Mouse (Mus musculus): ENCODE measurements around the gene Kyat1.
"Not testable (repeated sequence)": the region's sequence is repeated elsewhere in the genome, so short reads cannot be mapped to it uniquely, and the experiment has no call there.

Gene Kyat1

DNA sequence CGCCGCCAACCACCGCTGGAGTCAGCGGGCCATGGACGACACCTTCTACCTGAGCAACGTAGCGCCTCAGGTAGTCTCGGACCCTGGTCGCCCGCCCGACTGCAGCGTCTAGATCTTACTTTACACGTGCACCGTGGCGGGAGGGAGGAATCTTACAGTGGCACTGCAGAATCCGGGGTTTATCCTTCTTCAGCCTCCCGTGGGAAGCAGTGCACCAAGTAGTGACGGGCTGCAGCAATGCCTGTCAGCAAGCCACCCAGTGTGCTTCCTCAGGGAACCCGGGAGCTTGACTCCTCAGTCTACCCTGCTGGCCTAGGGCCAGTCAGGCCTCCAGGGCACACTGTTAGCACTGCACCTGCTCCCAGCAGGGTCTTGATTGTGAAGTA is 33.7 kb downstream of the Kyat1 start:
- no peak for DNase-seq (ENCODE audit: low spot score)

DNA sequence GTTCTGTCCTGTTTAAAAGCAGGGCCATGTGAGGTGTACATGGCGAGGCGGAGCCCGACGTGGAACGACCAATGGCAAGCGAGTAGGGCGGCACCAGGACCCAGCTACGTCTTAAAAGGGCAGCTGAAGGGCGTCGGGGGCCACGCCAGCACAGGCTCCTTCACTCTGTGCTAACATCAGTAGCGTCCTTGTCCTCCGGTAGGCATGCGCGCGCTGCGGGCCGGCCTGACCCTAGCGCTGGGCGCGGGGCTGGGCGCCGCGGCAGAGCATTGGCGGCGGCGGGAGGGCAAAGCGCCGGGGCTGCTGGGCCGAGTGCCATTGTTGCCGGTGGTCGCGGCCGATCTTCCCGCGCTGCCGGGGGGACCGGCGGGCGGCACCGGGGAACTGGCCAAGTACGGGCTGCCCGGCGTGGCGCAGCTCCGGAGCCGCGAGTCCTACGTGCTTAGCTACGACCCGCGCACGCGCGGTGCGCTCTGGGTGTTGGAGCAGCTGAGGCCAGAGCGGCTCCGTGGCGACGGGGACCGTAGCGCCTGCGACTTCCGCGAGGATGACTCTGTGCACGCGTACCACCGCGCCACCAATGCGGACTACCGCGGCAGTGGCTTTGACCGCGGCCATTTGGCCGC is 34.2 kb downstream of the Kyat1 start, which contains the start of gene Endog:
TSS of gene Endog (plus strand) at position 123 of the 626 bp plus-strand sequence.
- peak; percentile 75 for DNase-seq (ENCODE audit: low spot score)

DNA sequence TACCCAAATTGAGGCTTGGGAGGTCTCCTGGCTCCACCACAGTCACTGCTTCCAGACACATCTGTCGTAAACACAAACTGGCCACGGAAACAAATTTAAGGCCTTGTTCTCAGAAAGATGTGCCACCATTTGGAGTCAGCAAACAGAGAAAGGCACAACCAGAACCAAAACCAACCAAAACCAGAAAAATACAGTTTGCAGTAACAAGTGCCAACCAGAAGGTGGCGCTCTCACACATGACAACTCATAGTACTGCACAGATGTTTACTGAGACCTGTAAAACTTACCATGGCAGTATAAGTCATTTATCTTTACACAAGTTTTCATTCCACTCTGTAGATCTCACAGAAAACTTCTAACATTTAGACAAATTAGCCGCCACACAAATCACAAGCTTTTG is 39.0 kb downstream of the Kyat1 start:
- DNase-seq (ENCODE audit: low spot score): no peak

DNA sequence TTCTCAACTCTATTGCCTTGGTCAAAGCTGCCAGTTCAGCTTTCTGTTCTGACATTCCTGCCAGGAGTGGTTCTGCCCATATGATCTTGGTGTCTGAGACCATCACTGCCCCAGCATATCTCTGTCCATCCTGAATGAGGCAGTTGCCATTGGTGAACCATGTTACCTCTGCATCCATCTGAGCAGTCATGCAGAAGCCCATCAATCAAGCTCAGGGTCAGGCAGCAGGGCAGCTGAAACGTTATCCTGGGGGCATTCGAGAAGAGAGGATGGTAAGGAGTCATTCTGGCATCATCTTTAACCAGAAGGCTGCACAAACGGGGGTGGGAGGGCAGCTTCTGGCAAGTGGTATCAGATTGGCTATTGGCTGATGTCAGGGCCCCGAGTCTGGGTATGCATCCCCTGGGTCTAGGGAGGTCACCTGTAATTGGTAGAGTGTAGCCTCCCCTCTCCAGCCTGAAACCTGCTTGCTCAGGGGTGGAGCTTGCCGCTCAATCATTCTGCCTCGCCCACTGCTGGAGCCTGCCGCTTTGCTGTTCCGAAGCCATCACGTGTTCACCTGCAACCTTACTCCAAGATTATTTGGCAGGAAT is 41.2 kb downstream of the Kyat1 start:
- no peak for DNase-seq (ENCODE audit: low spot score)

DNA sequence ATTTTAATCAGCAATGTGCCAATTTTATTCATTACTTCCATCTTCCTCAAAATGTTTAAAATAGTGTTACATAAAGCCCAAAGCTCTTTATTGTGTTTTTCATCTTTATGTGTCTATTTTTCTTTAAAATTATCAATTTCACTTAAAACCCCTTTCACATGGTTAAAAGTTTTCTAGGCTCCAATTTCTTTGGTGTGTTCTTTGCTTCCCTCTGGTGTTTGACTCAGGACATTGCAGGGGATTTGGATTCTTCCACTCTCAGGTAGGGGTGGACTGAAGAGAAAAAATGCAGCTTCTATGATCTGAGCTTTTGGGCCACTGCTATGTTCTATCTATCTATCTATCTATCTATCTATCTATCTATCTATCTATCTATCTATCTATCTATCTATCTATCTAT is 43.8 kb downstream of the Kyat1 start:
- DNase-seq (ENCODE audit: low spot score): no peak

DNA sequence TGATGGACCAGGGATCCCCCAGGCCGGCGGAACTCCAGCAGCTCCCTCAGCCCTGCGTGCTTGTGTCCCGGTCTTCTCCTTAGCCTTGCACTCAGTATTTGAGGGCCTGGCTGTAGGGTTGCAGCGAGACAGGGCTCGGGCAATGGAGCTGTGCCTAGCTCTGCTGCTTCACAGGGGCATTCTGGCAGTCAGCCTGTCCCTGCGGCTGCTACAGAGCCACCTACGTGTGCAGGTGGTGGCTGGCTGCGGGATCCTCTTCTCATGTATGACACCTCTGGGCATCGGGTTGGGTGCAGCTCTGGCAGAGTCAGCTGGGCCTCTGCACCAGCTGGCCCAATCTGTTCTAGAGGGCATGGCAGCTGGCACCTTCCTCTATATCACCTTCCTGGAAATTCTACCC is 45.8 kb downstream of the Kyat1 start:
- DNase-seq (ENCODE audit: low spot score): not testable (repeated sequence)

DNA sequence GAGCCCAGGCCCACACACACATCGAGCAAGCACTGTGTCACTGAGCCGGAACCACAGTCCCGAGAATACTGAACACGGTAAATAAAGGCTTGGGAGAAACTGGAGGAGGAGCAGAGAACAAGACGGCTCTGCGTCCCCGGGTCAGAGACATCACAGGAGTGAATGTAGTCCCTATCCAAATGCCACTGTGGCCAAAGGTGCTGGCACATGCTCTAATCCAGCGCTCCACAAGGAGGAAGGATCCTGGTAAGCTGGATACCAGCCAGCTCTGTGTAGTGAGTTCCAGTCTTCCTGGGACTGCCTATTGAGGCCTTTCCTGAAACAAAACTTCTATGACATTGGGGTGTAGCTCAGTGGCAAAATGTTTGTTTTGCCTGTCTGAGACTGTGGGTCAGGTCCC is 53.0 kb downstream of the Kyat1 start:
- DNase-seq (ENCODE audit: low spot score): no peak

DNA sequence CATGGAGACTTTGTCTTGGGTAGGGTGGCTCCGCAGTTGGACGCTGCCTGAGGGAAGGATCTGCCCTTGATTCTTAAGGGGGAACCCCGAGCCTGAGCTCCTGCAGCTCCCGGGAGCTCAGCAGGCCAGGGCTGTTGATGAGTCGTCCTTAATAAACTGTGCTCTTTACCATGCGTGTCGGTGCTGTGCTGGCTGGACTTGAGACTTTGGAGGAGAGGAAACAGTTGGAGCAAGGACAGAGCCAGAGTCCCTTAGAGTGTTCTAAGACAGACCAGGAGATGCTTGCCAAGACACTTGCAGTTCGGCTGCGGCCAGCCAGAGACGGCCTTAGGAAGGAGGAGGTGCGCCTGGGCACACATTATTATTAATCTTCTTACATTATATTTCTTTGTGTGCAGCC is 53.8 kb downstream of the Kyat1 start:
- DNase-seq (ENCODE audit: low spot score): no peak

DNA sequence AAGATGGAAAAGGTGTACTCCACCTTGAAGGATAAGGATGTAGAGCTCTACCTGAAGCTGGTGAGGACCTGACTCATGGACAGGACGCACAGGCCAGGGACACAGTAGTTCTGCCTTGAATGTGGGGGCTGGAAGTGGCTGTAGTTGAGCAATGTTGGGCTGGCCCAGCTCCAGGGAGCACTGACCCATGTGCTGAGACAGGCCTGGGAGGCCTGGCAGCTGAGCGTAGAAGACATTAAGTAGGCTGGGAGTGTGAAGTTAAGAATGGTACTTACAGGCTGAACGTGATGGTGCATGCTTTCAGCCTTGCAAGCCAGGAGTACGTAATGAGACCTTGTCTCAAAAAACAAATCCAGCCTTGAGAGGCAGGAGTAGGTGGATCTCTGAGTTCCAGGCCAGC is 58.2 kb downstream of the Kyat1 start:
- no peak for DNase-seq (ENCODE audit: low spot score)

DNA sequence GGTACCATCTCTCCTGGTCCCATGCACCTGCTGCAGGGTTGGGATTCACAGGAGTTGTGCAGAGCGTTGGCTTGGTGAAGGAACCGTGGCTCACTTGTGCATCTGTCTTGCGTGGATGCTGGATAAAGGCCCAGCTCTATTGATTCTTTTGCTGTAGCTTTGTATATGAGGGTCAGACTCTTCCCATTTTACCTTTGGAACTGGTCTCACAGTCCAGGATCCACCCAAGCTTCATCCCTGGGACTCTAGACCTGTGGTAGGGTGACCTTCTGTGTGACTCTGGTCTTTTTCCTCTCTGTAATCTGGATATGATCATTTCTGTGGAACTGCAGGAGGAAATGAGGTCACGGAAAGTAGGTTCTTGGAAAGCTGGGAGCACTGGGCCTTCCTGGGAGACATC is 61.2 kb downstream of the Kyat1 start:
- no peak for DNase-seq (ENCODE audit: low spot score)

DNA sequence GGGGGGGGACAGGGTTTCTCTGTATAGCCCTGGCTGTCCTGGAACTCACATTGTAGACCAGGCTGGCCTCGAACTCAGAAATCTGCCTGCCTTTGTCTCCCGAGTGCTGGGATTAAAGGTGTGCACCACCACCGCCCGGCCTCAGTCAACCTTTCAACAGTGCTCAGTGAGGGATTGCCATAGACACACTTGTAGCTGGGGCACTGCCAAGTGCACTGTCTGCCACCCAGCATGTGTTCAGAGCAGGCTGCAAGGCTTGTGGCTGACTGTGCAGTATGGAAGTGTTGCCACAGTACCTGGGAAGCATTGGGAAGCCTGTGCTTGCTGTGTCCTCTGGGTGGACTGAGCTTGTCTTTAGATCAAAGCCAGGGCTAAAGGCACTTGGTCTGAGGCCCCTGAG is 65.6 kb downstream of the Kyat1 start:
- not testable (repeated sequence) for DNase-seq (ENCODE audit: low spot score)

DNA sequence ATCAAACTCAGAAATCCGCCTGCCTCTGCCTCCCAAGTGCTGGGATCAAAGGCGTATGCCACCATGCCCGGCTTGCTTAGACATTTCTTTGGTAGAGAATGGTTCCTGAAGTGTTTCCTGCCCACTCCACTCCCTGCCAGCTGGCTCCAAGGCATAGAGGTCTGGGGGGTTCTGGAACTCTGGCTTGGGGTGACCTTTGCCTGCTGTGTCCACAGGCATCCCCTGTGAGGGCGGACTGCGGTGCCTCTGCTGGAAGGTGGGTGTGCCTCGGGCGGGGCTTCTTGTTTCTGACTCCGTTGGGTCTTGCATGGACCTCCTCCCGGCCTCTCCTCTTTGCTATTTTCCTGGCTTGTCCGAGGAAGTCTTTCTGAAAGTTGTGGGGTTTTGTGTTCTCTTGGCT is 69.2 kb downstream of the Kyat1 start:
- no peak for DNase-seq (ENCODE audit: low spot score)

Data from layer of hippocampus, adult 9-10 months (tissue).